Mouse (Mus musculus): ENCODE measurements around the gene Lrmda. TPM values are rescaled to one million over a fixed set of nuclear protein-coding genes. Genes with fewer than 3 reads are reported as not detected.

Lrmda gene
- polyA plus RNA-seq, 1 experiment = not detected

DNA sequence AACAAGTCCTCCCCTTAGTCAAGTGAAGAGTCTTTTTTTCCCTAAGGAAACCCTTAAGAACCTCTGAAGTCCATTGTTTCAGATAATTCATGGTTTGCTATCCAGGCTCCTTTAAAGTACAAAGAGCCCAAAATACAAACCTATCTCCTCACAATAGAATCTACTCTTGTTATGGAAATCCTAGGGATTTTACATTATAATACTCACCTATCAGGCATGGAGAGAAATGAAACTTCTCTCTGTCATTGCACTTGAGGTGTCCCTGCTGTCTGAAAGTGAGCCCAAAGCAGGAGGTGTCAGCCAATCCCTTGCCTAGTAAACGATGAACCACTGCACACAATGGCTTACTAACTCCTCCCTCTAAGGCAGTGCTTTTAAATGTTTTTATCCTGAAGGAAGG, 39.2 kb downstream of the Lrmda start:
- no peak for TF ChIP-seq CTCF (IDR thresholded peaks at IDR 0.05; ENCODE audit: extremely low read depth, insufficient read length, insufficient replicate concordance, low read depth, low read length)
- H3K4me1 ChIP-seq (ENCODE audit: control insufficient read depth, insufficient read depth, insufficient read length, low read length) = no peaks in the 10 kb centered on the region
- WGBS = 48% methylated on average over 1 of the region's 1 CpGs
- H3K4me3 ChIP-seq (ENCODE audit: low read depth, low read length) = no peak overlapping the region
- H3K27me3 ChIP-seq (ENCODE audit: control insufficient read depth, insufficient read depth, low read length) = no peaks in the 10 kb centered on the region
- no peaks in the 10 kb centered on the region for H3K36me3 ChIP-seq (ENCODE audit: control insufficient read depth, insufficient read depth, low read length)
- H3K27ac ChIP-seq (ENCODE audit: insufficient read depth, low read depth, low read length) = no peak overlapping the region

GRCm38 (mm10) chr14:22059348-22059861, 39.9 kb downstream of the Lrmda start:
- no peak for TF ChIP-seq POLR2A (IDR thresholded peaks at IDR 0.05; ENCODE audit: low read depth, low read length)
- TF ChIP-seq CTCF (IDR thresholded peaks at IDR 0.05; ENCODE audit: extremely low read depth, insufficient read length, insufficient replicate concordance, low read depth, low read length) = no peak
- H3K27ac ChIP-seq (ENCODE audit: insufficient read depth, low read depth, low read length) = no peak overlapping the region
- WGBS = 83% methylated on average over 6 of the region's 6 CpGs

GRCm38 (mm10) chr14:22060787-22061186, 41.3 kb downstream of the Lrmda start:
- no peak overlapping the region for H3K27ac ChIP-seq (ENCODE audit: insufficient read depth, low read depth, low read length)

More at GRCm38 (mm10) chr14:22059348-22059861, 39.9 kb downstream of the Lrmda start:
- no peaks in the 10 kb centered on the region for H3K4me1 ChIP-seq (ENCODE audit: control insufficient read depth, insufficient read depth, insufficient read length, low read length)
- no peaks in the 10 kb centered on the region for H3K27me3 ChIP-seq (ENCODE audit: control insufficient read depth, insufficient read depth, low read length)
- no peak overlapping the region for H3K4me3 ChIP-seq (ENCODE audit: low read depth, low read length)
- no peaks in the 10 kb centered on the region for H3K36me3 ChIP-seq (ENCODE audit: control insufficient read depth, insufficient read depth, low read length)

DNA sequence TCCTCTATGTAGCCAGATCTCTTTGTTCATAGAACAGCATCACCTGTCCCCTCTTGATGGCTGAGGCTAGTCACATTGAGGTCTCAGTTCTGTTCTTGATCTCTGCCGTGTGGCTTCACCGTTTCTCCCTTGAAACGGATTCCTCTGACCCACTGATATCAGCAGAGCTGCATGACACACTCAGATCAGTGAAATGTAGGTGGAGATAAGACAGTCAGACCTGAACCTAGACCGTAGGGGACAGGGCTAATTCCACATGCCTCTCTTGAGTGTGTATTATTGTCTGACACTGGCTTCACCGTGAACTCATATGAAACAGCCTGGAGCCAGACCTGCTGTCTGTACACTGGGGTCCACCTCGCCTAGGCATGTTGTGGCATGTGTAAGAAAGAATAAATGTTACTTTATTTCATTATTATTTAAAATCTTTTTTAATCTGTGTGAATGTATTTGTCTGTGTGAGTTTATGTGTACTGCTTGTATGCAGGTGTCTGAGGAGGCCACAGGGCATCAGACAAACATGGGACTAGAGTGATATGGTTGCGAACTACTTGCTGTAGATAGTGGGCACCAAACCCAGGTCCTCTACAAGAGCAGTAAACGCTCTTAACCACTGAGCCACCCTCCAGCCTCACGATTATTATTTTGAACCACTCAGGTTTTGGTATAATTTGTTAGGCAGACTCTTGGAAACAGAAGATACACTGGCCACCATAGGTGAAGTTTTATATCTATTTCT, 42.8 kb downstream of the Lrmda start:
- no peaks in the 10 kb centered on the region for H3K27me3 ChIP-seq (ENCODE audit: control insufficient read depth, insufficient read depth, low read length)
- 79% methylated on average over 9 of the region's 9 CpGs for WGBS
- TF ChIP-seq POLR2A (IDR thresholded peaks at IDR 0.05; ENCODE audit: low read depth, low read length) (no peak), CTCF (IDR thresholded peaks at IDR 0.05; ENCODE audit: extremely low read depth, insufficient read length, insufficient replicate concordance, low read depth, low read length) (no peak)
- H3K27ac ChIP-seq (ENCODE audit: insufficient read depth, low read depth, low read length) = no peak overlapping the region
- H3K36me3 ChIP-seq (ENCODE audit: control insufficient read depth, insufficient read depth, low read length) = no peaks in the 10 kb centered on the region
- no peak overlapping the region for H3K4me3 ChIP-seq (ENCODE audit: low read depth, low read length)
- no peaks in the 10 kb centered on the region for H3K4me1 ChIP-seq (ENCODE audit: control insufficient read depth, insufficient read depth, insufficient read length, low read length)

More at GRCm38 (mm10) chr14:22060787-22061186, 41.3 kb downstream of the Lrmda start:
- H3K36me3 ChIP-seq (ENCODE audit: control insufficient read depth, insufficient read depth, low read length) = no peaks in the 10 kb centered on the region
- TF ChIP-seq POLR2A (IDR thresholded peaks at IDR 0.05; ENCODE audit: low read depth, low read length) (no peak), CTCF (IDR thresholded peaks at IDR 0.05; ENCODE audit: extremely low read depth, insufficient read length, insufficient replicate concordance, low read depth, low read length) (no peak)
- WGBS = 94% methylated on average over 7 of the region's 7 CpGs
- no peak overlapping the region for H3K4me3 ChIP-seq (ENCODE audit: low read depth, low read length)
- H3K27me3 ChIP-seq (ENCODE audit: control insufficient read depth, insufficient read depth, low read length) = no peaks in the 10 kb centered on the region
- no peaks in the 10 kb centered on the region for H3K4me1 ChIP-seq (ENCODE audit: control insufficient read depth, insufficient read depth, insufficient read length, low read length)

- H3K36me3 ChIP-seq (ENCODE audit: control insufficient read depth, insufficient read depth, low read length) = no peaks in the 10 kb centered on the region
- H3K4me1 ChIP-seq (ENCODE audit: control insufficient read depth, insufficient read depth, insufficient read length, low read length) = no peaks in the 10 kb centered on the region
- no peak overlapping the region for H3K27ac ChIP-seq (ENCODE audit: insufficient read depth, low read depth, low read length)
- no peaks in the 10 kb centered on the region for H3K27me3 ChIP-seq (ENCODE audit: control insufficient read depth, insufficient read depth, low read length)
- H3K4me3 ChIP-seq (ENCODE audit: low read depth, low read length) = no peak overlapping the region
- TF ChIP-seq CTCF (IDR thresholded peaks at IDR 0.05; ENCODE audit: extremely low read depth, insufficient read length, insufficient replicate concordance, low read depth, low read length) (no peak), POLR2A (IDR thresholded peaks at IDR 0.05; ENCODE audit: low read depth, low read length) (no peak)
- WGBS = 67% methylated on average over 2 of the region's 2 CpGs
Observed at GRCm38 (mm10) chr14:22069169-22069568, 49.7 kb downstream of the Lrmda start.

- Histone ChIP-seq H3K27ac (ENCODE audit: insufficient read depth, low read depth, low read length) (no peak overlapping the region), H3K36me3 (ENCODE audit: control insufficient read depth, insufficient read depth, low read length) (no peaks in the 10 kb centered on the region), H3K4me3 (ENCODE audit: low read depth, low read length) (no peak overlapping the region), H3K27me3 (ENCODE audit: control insufficient read depth, insufficient read depth, low read length) (no peaks in the 10 kb centered on the region), H3K4me1 (ENCODE audit: control insufficient read depth, insufficient read depth, insufficient read length, low read length) (no peaks in the 10 kb centered on the region)
- TF ChIP-seq CTCF (IDR thresholded peaks at IDR 0.05; ENCODE audit: extremely low read depth, insufficient read length, insufficient replicate concordance, low read depth, low read length) (no peak), POLR2A (IDR thresholded peaks at IDR 0.05; ENCODE audit: low read depth, low read length) (no peak)
- WGBS = 92% methylated on average over 5 of the region's 5 CpGs
Observed at GRCm38 (mm10) chr14:22073385-22073784, 53.9 kb downstream of the Lrmda start.

DNA sequence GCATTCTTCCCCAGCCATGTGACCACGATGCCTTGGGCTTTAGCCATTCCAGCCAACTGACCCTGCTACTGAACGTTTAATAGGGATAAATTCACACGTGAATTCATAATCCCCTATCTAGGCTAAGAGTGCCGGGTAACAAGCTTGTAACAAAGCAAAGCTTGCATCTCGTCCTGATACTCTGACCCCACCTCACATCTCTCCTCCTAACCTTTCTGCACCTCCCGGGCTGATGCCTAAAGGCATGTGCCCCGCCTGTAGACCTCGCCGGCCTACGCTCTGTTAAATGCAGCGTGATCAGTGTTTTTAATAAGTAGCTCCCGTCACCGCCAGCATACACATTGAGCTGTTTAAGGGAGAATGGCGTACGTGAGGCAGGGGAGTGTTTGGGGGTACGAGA, 54.7 kb downstream of the Lrmda start:
- Histone ChIP-seq H3K27me3 (ENCODE audit: control insufficient read depth, insufficient read depth, low read length) (no peaks in the 10 kb centered on the region), H3K27ac (ENCODE audit: insufficient read depth, low read depth, low read length) (no peak overlapping the region), H3K36me3 (ENCODE audit: control insufficient read depth, insufficient read depth, low read length) (no peaks in the 10 kb centered on the region), H3K4me1 (ENCODE audit: control insufficient read depth, insufficient read depth, insufficient read length, low read length) (no peaks in the 10 kb centered on the region), H3K4me3 (ENCODE audit: low read depth, low read length) (no peak overlapping the region)
- TF ChIP-seq POLR2A (IDR thresholded peaks at IDR 0.05; ENCODE audit: low read depth, low read length) (no peak), CTCF (IDR thresholded peaks at IDR 0.05; ENCODE audit: extremely low read depth, insufficient read length, insufficient replicate concordance, low read depth, low read length) (no peak)
- WGBS = 85% methylated on average over 16 of the region's 16 CpGs
